Mouse (Mus musculus) embryonic facial prominence, embryonic 12.5 days (tissue): ENCODE data around the gene Slc52a3. TPM values are rescaled to one million over a fixed set of nuclear protein-coding genes. Genes with fewer than 3 reads are reported as not detected.

ENCODE experiments used
- ATAC-seq: fragments of 200-750 bp; cut with Nextera tagmentation; 2 replicates; pipeline ENCODE4 v1.8.0; 2017; ENCODE audit not compliant: insufficient number of reproducible peaks, insufficient read depth, low FRiP score, low TSS enrichment
- H3K27ac ChIP-seq: fragments of 300-500 bp; sonication (generic); 2 replicates; pipeline ENCODE4 v1.5.1; 2016; ENCODE audit warnings: mild to moderate bottlenecking
- H3K27me3 ChIP-seq: fragments of 300-500 bp; sonication (generic); 2 replicates; pipeline ENCODE4 v1.6.1; 2016; ENCODE audit warnings: mild to moderate bottlenecking, moderate library complexity
- H3K36me3 ChIP-seq: fragments of 300-500 bp; sonication (generic); 2 replicates; pipeline ENCODE4 v1.6.1; 2016; ENCODE audit warnings: mild to moderate bottlenecking
- H3K4me1 ChIP-seq: fragments of 300-500 bp; sonication (generic); 2 replicates; pipeline ENCODE4 v1.6.1; 2016
- H3K4me2 ChIP-seq: fragments of 300-500 bp; sonication (generic); replicated peaks from 2 replicates; pipeline ENCODE4 v1.6.1; 2016; ENCODE audit warnings: mild to moderate bottlenecking, moderate library complexity
- H3K4me3 ChIP-seq: fragments of 300-500 bp; sonication (generic); 2 replicates; pipeline ENCODE4 v1.5.1; 2016; ENCODE audit warnings: mild to moderate bottlenecking
- H3K9ac ChIP-seq: fragments of 300-500 bp; sonication (generic); 2 replicates; pipeline ENCODE4 v1.6.1; 2016; ENCODE audit warnings: mild to moderate bottlenecking, moderate library complexity
- H3K9me3 ChIP-seq: fragments of 300-500 bp; sonication (generic); 2 replicates; pipeline ENCODE4 v1.6.1; 2016; ENCODE audit warnings: mild to moderate bottlenecking, moderate library complexity
- WGBS: fragments of 180-500 bp; shearing (Covaris S2); methylation state at CpG from one replicate; pipeline ENCODE4 v1.1.7; 2016; 5-methylcytosine and 5-hydroxymethylcytosine counted together
- polyA plus RNA-seq: library from polyadenylated mRNA; unstranded; fragments of >200 nt; fragmentation: Nextera tagmentation; extraction: Ambion mirVana; gene quantifications from 2 replicates; pipeline ENCODE4 v1.2.1, GENCODE M21; 2016

The Slc52a3 gene
- 1.2 TPM in 2 replicates for polyA plus RNA-seq

DNA sequence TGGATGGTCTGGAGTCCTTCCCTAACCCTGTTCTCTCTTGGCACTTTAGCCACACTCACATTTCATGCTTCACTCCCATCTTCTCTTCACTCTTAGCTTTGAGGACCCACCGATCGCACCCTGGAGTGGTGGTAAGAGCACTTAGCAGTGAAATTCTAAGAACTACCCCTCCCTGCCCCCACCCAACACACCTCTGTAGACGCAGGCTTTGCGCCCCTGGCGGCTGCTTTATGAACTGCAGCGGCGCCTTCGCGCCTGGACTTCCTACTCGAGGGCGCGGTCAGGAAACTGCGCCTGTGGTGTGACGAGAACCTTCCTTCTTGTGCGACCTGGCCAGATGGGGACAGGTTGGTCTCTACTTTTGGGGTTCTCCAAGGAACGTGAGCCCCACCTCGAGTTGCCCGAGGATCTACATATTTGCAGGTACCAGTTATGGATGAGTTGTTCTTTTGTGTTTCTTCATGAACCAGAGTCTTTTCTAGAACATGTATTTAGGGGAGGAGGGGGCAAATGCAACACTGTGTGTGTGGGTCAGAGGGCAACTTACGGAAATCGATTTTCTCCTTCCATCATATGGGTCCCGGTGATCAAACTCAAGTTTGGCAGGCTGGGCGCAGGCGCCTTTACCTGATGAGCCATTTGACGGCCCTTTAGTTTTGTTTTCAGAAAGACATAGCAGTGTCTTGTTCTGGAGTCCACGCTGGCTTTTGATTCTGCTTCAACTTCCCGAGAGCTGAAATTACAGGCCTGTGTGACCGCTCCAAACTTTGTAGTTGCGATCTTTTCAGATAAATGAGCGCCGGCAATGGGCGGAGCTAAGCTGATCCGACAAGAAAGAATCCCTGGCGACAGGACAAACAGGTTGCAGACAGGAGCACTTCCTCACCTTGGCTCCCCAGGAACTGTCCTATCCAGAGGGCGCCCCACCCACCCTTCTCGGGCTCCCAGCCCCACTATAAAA lies at the start of gene Slc52a3:
Gene Slc52a3 (plus strand): TSS at position 283 of the 961 bp plus-strand sequence.
- Histone ChIP-seq H3K4me1 (peaks cover 14% of the 10 kb centered on the region), H3K27me3 (peaks cover 65% of the 10 kb centered on the region), H3K9ac (no peak within 1 kb of the TSS), H3K27ac (no peak within 1 kb of the TSS), H3K4me3 (0 out of 2 replicates have a peak within 1 kb of the TSS, but pooled peaks have one; percentile 9), H3K9me3 (no peaks in the 10 kb centered on the region), H3K36me3 (no peaks in the 10 kb centered on the region), H3K4me2 (0 out of 2 replicates have a peak within 1 kb of the TSS, but pooled peaks have one; percentile 8)
- WGBS: 7% methylated on average over 35 of the region's 35 CpGs
- ATAC-seq: no peak

DNA sequence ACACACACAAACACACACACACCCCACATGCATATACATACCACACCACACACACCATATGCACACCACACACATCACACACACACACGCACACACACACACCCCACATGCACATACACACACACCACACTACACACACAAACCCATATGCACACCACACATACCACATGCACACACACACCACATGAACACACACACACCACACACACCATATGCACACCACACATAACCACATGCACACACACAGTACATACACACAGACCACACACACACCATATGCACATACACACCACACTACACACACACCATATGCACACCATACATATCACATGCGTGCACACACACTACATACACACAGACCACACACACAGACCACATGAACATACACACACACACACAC lies 48.7 kb upstream of the Slc52a3 start:
- 90% methylated on average over 2 of the region's 2 CpGs for WGBS
- no peak; the same call in 1 of the 2 replicates for ATAC-seq
- Histone ChIP-seq H3K9ac (no peak overlapping the region), H3K9me3 (no peaks in the 10 kb centered on the region), H3K27ac (no peak overlapping the region), H3K4me1 (no peaks in the 10 kb centered on the region), H3K4me2 (no peak overlapping the region), H3K4me3 (no peak overlapping the region), H3K27me3 (no peaks in the 10 kb centered on the region), H3K36me3 (no peaks in the 10 kb centered on the region)

DNA sequence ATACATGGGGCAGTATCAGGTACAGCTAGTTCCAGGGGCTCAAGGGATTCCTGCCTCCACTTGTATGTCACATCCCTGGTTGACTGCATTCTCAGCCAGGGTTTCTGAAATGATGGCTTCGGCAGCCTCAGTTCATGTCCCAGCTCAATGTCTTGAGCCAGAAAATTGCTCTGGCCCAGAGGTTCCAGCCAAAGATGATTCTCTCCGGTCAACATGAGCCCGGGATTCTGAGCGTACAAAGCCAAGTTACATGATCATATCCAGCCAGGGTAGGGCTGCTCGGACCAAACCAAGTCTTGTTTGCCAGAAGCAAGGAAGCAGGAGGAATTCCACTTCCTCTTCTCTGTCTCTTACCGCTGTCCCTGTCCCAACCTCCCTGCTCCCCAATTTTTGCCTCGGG lies 48.0 kb upstream of the Slc52a3 start:
- no peak for ATAC-seq

DNA sequence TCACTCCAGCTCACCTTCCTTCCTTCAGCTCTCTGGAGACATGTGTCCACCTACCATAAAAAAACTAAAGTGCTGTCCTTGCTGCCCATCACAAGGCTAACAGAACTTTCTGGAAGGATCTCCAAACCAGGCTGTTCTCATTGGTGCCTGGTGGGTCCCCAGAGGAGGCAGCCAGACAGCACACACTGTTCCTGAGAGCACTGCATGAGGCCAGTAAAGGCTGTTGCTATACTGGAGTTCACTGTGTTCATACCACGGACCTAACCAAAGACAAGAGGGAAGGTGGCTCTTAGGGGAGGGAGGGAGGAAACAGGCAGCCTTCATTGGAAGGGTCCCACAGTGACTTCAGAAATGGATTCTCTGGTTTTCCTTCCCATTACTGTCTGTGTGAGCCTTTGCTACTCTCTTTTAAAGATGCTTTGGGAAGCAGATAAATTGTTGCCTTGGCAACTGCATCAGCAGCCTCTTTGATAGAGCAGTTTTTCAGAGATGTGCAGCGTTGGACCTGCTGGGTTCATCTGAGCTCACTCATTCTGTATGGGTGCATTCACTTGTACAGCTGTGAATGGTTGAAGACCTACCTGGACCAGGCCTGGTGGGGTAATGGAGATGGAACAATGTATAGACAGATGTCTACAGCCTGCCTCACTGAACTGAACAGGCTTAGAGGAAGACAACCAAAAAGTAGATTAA lies 47.1 kb upstream of the Slc52a3 start:
- no peak overlapping the region for H3K9ac ChIP-seq
- H3K27ac ChIP-seq: no peak overlapping the region
- H3K4me2 ChIP-seq: no peak overlapping the region
- H3K27me3 ChIP-seq: no peaks in the 10 kb centered on the region
- H3K4me1 ChIP-seq: no peaks in the 10 kb centered on the region
- ATAC-seq: no peak
- no peaks in the 10 kb centered on the region for H3K9me3 ChIP-seq
- 81% methylated on average over 2 of the region's 2 CpGs for WGBS
- no peaks in the 10 kb centered on the region for H3K36me3 ChIP-seq
- no peak overlapping the region for H3K4me3 ChIP-seq

More for the DNA sequence above, 48.0 kb upstream of the Slc52a3 start:
- Histone ChIP-seq H3K4me3 (no peak overlapping the region), H3K4me2 (no peak overlapping the region), H3K9ac (no peak overlapping the region), H3K4me1 (no peaks in the 10 kb centered on the region), H3K9me3 (no peaks in the 10 kb centered on the region), H3K36me3 (no peaks in the 10 kb centered on the region), H3K27ac (no peak overlapping the region), H3K27me3 (no peaks in the 10 kb centered on the region)
- 79% methylated on average over 7 of the region's 7 CpGs for WGBS

DNA sequence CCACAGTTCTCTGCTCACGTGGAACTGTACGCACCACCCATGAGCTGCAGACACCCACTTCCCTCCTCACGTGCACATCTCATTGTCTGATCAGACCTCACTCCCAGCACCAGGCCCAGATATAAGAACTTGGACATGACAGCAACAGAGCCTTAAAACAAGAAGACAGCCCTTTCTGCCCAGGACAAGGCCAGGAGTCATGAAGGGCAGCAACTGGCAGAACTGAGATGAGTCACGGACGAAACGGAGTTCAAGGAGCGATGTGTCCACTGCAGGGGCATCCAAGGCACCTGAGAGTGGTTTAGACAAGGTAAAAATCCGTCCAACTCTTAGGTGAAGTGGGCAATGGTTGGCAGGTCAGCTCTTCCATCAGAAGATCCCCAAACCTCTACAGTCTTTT lies 42.6 kb upstream of the Slc52a3 start:
- Histone ChIP-seq H3K9ac (no peak overlapping the region), H3K4me2 (no peak overlapping the region), H3K4me3 (no peak overlapping the region), H3K9me3 (no peaks in the 10 kb centered on the region), H3K27me3 (no peaks in the 10 kb centered on the region), H3K36me3 (no peaks in the 10 kb centered on the region), H3K4me1 (no peaks in the 10 kb centered on the region), H3K27ac (no peak overlapping the region)
- WGBS: 87% methylated on average over 8 of the region's 8 CpGs
- ATAC-seq: no peak

DNA sequence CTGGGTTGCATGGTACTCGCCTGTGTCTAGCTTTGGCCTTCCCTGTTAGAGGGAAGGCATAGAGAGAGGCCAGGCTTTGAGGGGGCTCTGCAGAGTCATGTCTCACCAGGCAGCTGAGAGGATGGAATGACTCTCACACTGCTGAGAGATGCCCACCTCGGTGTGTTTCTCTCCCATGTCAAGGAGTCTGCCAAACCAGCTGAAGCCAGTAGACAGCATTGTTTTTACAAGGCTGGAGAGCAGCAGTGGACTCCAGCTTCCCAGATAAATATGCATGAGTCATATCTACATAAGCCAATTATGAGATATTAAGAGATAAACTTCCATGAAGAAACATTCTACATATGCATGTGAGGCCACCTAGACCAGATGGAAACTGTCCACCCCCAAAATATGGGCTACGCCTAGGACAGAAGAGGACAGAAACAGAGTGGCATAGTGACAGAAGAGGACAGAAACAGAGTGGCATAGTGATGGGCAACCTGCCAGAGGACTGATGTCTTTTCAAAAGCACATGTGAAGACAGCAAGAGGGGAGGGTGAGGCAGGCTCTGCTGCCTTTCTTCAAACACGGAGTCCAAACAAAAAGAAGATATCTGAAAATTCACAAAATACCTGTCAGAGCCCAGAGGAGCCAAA lies 39.7 kb upstream of the Slc52a3 start:
- Histone ChIP-seq H3K27ac (no peak overlapping the region), H3K4me3 (no peak overlapping the region), H3K4me2 (no peak overlapping the region), H3K27me3 (0 out of 2 replicates have a peak, but pooled peaks cover 4% of the 10 kb centered on the region), H3K4me1 (0 out of 2 replicates have a peak, but pooled peaks cover 3% of the 10 kb centered on the region), H3K9me3 (no peaks in the 10 kb centered on the region), H3K36me3 (no peaks in the 10 kb centered on the region), H3K9ac (no peak overlapping the region)
- no peak for ATAC-seq
- WGBS: 75% methylated on average over 4 of the region's 4 CpGs

DNA sequence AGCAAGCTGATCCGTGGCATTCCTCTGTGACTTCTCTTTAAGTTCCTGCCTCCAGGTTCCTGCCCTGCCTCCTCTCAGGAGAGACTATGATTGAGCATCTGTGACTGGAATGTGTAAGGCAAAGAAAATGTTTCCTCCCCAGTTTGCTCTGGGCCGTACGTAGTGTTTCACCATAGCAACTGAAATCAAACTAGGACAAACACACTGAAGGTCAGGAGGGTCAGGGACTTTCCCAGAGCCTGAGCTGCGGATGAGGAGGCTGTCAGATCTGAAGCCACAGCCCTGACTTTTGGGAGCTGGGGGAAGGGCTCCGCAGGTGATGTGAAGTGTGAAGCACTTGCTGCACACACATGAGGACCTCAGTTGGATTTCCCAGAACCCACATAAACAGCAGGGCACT lies 37.0 kb upstream of the Slc52a3 start:
- 0 out of 2 replicates have a peak, but pooled peaks cover 4% of the 10 kb centered on the region for H3K27me3 ChIP-seq
- no peaks in the 10 kb centered on the region for H3K36me3 ChIP-seq
- whole genome bisulfite sequencing: 23% methylated on average over 5 of the region's 5 CpGs
- H3K9me3 ChIP-seq: no peaks in the 10 kb centered on the region
- no peak overlapping the region for H3K4me3 ChIP-seq
- H3K4me1 ChIP-seq: peaks cover 24% of the 10 kb centered on the region
- ATAC-seq: no peak
- H3K27ac ChIP-seq: no peak overlapping the region
- no peak overlapping the region for H3K4me2 ChIP-seq
- no peak overlapping the region for H3K9ac ChIP-seq

DNA sequence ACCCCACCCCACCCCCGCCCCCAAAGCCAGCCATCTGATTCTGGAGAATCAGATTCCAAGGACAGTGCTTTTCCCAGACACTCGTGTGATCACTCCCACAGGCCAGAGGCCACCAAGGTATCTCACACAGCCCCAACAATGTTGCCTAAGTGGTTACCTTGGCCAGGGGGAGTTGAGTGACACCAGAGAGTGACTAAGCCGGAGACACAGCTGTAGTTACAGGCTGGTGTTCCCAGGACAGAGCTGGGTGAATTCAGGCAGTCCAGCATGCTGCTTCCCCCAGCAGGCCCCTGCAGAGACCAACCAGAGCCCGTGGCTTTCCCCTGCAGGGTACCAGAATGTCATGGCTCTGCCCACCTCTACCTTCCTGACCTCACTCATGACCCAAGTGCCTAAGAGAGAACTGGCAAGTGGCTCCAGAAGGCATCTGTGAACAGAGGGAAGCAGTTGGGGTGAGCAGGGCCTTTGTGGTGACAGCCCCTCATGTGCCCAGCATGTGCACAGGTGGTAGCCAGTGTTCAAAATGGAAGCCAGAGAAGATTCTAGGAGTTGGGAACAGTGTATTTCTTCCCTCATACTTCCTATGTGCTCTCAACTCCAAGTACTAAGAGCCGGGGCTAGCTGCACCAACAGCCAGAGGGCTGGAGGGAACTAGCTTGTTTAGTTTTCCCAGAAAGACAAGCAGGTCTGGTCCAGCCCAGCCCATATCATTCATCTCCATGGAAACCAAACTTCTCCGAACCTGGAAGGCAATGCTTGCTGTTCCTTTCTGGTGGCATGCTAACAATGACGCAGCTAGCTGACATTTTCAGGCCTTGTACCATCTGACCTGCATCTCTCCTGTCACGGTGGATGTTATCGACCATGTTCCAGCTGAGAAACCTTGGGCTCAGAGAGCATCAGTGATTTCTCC lies 34.8 kb upstream of the Slc52a3 start:
- Histone ChIP-seq H3K4me3 (no peak overlapping the region), H3K36me3 (no peaks in the 10 kb centered on the region), H3K9me3 (no peaks in the 10 kb centered on the region), H3K9ac (no peak overlapping the region), H3K4me1 (peaks cover 28% of the 10 kb centered on the region), H3K4me2 (no peak overlapping the region), H3K27ac (peak overlapping the region; percentile 33; the same call in 1 of the 2 replicates), H3K27me3 (0 out of 2 replicates have a peak, but pooled peaks cover 4% of the 10 kb centered on the region)
- WGBS: 39% methylated on average over 9 of the region's 9 CpGs
- ATAC-seq: no peak

DNA sequence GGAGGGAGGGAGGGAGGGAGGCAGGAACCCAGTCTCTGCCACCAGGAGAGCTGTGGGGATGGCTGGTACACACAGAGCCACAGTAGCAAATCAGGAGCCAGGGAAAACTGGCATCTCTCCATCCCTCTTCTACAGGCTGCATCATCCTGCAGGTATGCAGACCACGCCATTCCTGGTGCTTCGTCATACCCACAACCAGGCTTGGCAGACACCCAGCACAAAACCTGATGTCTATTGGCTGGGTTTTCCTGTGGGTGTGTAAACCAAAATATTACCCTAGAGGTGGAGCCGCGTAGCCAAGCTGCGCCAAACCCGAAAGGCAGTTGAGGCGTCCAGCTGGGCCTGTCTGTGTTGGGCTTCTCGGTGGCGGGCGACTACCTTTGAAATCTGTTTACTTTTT lies 33.8 kb upstream of the Slc52a3 start:
- 57% methylated on average over 10 of the region's 10 CpGs for WGBS
- H3K4me3 ChIP-seq: no peak overlapping the region
- H3K9me3 ChIP-seq: no peaks in the 10 kb centered on the region
- H3K9ac ChIP-seq: no peak overlapping the region
- ATAC-seq: no peak
- H3K4me2 ChIP-seq: no peak overlapping the region
- no peaks in the 10 kb centered on the region for H3K36me3 ChIP-seq
- peaks cover 31% of the 10 kb centered on the region for H3K4me1 ChIP-seq
- H3K27me3 ChIP-seq: 0 out of 2 replicates have a peak, but pooled peaks cover 4% of the 10 kb centered on the region
- H3K27ac ChIP-seq: no peak overlapping the region

DNA sequence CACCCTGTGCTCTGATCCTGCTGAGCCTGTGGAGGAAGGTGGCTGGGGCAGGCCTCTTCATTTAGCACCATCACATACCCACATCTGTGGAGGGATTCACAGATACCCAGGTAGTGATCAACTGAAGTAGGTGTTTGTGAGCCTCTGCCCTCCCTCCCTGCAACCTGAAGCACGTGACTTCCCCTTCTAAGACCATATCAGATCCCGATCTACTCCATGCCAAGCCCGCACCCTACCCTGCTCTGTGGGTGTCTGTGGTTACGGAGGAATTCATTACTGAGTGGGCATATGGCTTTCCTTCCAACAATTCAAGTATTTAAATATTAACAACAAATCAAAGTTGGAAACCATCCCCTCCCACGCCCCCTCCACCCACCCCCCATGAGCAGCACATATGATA lies 33.0 kb upstream of the Slc52a3 start:
- Histone ChIP-seq H3K4me1 (peaks cover 38% of the 10 kb centered on the region), H3K4me3 (no peak overlapping the region), H3K9ac (no peak overlapping the region), H3K27me3 (0 out of 2 replicates have a peak, but pooled peaks cover 4% of the 10 kb centered on the region), H3K4me2 (no peak overlapping the region), H3K27ac (no peak overlapping the region), H3K9me3 (no peaks in the 10 kb centered on the region), H3K36me3 (no peaks in the 10 kb centered on the region)
- ATAC-seq: no peak
- 81% methylated on average over 5 of the region's 5 CpGs for WGBS
